Mouse (Mus musculus) embryonic facial prominence, embryonic 11.5 days (tissue): ENCODE results near the gene Olfr523. TPM values are rescaled to one million over a fixed set of nuclear protein-coding genes. Genes with fewer than 3 reads are reported as not detected.

Experiments
- ATAC-seq: fragments of 200-750 bp; cut with Nextera tagmentation; replicated peaks from 2 replicates; pipeline ENCODE4 v1.8.0; 2017; ENCODE audit warnings: low read depth; ENCODE audit not compliant: insufficient number of reproducible peaks, low FRiP score, low TSS enrichment
- DNase-seq: peaks from one replicate; pipeline ENCODE4 v3.0.0-alpha.2; 2015; ENCODE audit warnings: low spot score
- H3K27ac ChIP-seq: fragments of 300-500 bp; sonication (generic); replicated peaks from 2 replicates; pipeline ENCODE4 v1.5.1; 2014; ENCODE audit warnings: mild to moderate bottlenecking, low read depth, low read length, control low read depth
- H3K27me3 ChIP-seq: fragments of 300-500 bp; sonication (generic); 2 replicates; pipeline ENCODE4 v1.6.1; 2014; ENCODE audit warnings: mild to moderate bottlenecking, low read length, moderate library complexity, mixed read lengths; ENCODE audit not compliant: control insufficient read depth, insufficient read depth
- H3K36me3 ChIP-seq: fragments of 300-500 bp; sonication (generic); replicated peaks from 2 replicates; pipeline ENCODE4 v1.6.1; 2014; ENCODE audit warnings: low read depth, mild to moderate bottlenecking, low read length, moderate library complexity, mixed read lengths; ENCODE audit not compliant: control insufficient read depth, insufficient read depth
- H3K4me1 ChIP-seq: fragments of 300-500 bp; sonication (generic); 2 replicates; pipeline ENCODE4 v1.6.1; 2014; ENCODE audit warnings: low read length, mixed read lengths; ENCODE audit not compliant: control insufficient read depth, insufficient read depth
- H3K4me2 ChIP-seq: fragments of 300-500 bp; sonication (generic); 2 replicates; pipeline ENCODE4 v1.6.1; 2014; ENCODE audit warnings: low read depth, mild to moderate bottlenecking, control low read depth, low read length, moderate library complexity
- H3K4me3 ChIP-seq: fragments of 300-500 bp; sonication (generic); 2 replicates; pipeline ENCODE4 v1.5.1; 2014; ENCODE audit warnings: low read depth, low read length, control low read depth
- H3K9ac ChIP-seq: fragments of 300-500 bp; sonication (generic); replicated peaks from 2 replicates; pipeline ENCODE4 v1.6.1; 2014; ENCODE audit warnings: mild to moderate bottlenecking, control low read depth, low read length
- H3K9me3 ChIP-seq: fragments of 300-500 bp; sonication (generic); replicated peaks from 2 replicates; pipeline ENCODE4 v1.6.1; 2016; ENCODE audit warnings: mild to moderate bottlenecking, low read length, inconsistent platforms, mixed read lengths; ENCODE audit not compliant: control insufficient read depth
- whole genome bisulfite sequencing: fragments of 180-500 bp; shearing (Covaris S2); extraction: QIAGEN DNeasy Blood & Tissue Kit; methylation state at CpG from one replicate; pipeline ENCODE4 v1.1.7; 2014; 5-methylcytosine and 5-hydroxymethylcytosine counted together
- polyA plus RNA-seq: library from polyadenylated mRNA; unstranded; fragments of >200 nt; fragmentation: Nextera tagmentation; extraction: Ambion mirVana; gene quantifications from 2 replicates; pipeline ENCODE4 v1.2.1, GENCODE M21; 2014

Gene Olfr523
- polyA plus RNA-seq, 1 experiment from 2014 or later, result not detected

DNA sequence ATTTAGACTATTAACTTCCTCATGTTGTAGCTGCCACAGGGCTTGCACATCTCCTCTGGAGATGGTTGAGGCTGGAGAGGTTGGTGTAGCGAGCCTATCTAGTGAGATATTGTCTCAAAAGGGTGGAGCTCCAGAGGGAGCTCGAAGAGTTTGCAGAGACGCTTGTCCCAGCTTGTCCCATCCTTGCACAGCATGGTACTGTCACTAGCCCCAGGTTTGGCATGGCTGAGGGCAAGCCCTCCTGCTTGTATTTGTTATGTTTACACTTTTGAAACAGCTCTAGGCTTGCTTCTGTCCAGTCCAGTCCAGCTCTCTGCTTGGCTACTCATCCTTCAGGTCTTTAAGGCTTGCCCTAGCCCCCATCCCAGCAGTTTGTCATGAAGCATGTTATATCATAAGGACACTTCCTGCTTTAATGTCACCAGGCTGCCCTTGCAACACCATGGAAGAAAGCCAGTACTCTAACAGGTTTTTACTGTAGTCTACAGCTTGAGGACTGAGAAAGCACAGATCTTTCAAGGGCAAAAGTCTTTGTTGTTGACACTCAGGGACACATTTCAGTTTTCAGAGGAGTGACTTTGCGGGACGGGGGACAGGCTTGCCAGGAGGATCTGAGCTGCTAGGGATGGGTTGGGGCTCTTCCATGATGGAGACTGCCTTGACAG lies 37.8 kb upstream of the Olfr523 start:
- no peak for ATAC-seq
- Histone ChIP-seq H3K27ac (no peak overlapping the region), H3K9me3 (no peaks in the 10 kb centered on the region), H3K36me3 (no peaks in the 10 kb centered on the region), H3K4me1 (0 out of 2 replicates have a peak, but pooled peaks cover 2% of the 10 kb centered on the region), H3K9ac (no peak overlapping the region), H3K27me3 (no peaks in the 10 kb centered on the region), H3K4me3 (no peak overlapping the region), H3K4me2 (no peak overlapping the region)
- WGBS, result 88% methylated on average over 5 of the region's 5 CpGs
- DNase-seq, result no peak

DNA sequence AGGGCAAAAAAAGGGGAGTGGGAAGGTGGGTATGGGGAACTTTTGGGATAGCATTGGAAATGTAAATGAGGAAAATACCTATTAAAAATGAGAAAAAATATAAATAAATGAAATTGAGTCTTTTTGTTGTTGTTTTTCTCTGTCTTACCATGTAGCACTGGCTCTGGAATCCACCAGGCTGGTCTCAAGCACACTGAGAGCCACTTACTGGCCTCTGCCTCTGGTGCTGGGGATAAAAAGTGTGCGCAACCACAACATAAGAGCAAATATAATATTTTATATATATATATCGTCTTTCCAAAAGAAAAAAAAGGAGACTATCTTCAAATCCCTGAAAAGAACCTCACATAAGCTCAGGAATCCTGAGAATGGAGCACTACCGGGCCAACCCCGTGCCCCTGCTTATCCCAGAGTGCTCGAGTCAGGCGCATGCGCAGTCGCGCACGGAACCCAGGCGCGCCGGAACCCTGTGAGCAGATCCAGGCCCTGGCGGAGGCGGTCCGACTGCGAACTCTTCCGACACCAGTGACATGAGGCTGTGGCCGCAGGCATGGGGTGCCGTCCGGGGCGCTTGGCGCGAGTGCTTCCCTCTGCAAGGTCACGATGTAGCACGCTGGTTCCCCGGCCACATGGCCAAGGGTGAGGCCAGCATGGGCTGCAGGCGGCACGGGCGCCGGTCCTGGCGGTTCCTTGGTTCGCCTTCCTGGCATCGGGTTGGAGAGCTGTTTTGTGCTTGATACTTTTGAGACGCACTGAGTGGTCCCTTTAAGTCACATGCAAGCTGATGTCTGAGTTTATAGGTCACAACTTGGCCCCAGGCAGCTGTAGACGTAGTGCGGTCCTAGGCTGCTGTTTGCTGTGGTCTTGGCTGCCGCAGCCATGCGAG lies 35.6 kb upstream of the Olfr523 start, which contains the start of gene Mtg1:
Gene Mtg1, plus strand, starts transcription at position 430 of the 886 bp plus-strand sequence.
- ATAC-seq (peak; percentile 97), DNase-seq (peak; percentile 95)
- Histone ChIP-seq H3K27me3 (no peaks in the 10 kb centered on the region), H3K4me2 (peak within 1 kb of the TSS; percentile 84), H3K9me3 (no peaks in the 10 kb centered on the region), H3K4me1 (0 out of 2 replicates have a peak, but pooled peaks cover 2% of the 10 kb centered on the region), H3K9ac (peak within 1 kb of the TSS; percentile 84), H3K4me3 (peak within 1 kb of the TSS; percentile 64), H3K27ac (peak within 1 kb of the TSS; percentile 25; the same call in 1 of the 2 replicates), H3K36me3 (no peaks in the 10 kb centered on the region)
- WGBS, result 2% methylated on average over 39 of the region's 39 CpGs

DNA sequence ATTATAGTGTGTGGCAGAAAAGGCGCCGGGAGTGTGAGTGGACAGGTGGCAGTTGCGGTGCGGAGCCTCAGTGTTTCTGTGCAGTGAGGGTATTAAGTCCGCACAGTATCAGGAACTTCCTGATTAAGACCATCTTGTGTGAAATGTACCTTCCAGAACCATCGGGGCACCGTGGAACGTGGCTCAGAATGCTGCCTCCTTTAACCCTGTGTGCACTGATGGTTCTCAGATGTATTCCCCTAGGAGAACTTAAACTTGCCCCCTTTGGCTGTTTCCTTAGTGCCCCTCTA lies 35.1 kb upstream of the Olfr523 start:
- Histone ChIP-seq H3K27me3 (no peaks in the 10 kb centered on the region), H3K36me3 (no peaks in the 10 kb centered on the region), H3K9me3 (no peaks in the 10 kb centered on the region), H3K4me2 (peak overlapping the region; percentile 84), H3K4me3 (peak overlapping the region; percentile 64), H3K9ac (peak overlapping the region; percentile 84), H3K27ac (no peak overlapping the region; the same call in 1 of the 2 replicates), H3K4me1 (0 out of 2 replicates have a peak, but pooled peaks cover 2% of the 10 kb centered on the region)
- under 1% methylated on average over 8 of the region's 8 CpGs for WGBS
- ATAC-seq, result no peak
- DNase-seq, result no peak

DNA sequence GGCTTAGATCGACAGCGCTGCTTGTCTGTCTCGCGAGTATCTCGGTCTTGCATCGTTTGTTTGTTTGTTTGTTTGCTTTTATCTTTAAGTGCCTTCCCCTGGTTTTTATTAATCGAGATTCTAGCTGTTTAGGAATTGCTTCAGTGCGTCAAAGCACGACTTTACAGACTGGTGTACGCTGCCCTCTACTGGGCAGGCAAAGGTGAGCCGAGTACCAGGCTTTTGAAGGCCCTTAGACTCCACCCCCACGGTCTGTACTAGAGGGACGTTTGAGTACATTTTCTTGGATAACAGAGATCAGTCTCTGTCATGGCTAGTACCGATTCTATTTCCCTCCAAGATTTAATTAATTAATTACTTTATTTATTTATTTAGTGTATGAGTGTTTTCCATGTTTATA lies 31.7 kb upstream of the Olfr523 start:
- WGBS, result 5% methylated on average over 14 of the region's 14 CpGs
- H3K4me2 ChIP-seq, result no peak overlapping the region

DNA sequence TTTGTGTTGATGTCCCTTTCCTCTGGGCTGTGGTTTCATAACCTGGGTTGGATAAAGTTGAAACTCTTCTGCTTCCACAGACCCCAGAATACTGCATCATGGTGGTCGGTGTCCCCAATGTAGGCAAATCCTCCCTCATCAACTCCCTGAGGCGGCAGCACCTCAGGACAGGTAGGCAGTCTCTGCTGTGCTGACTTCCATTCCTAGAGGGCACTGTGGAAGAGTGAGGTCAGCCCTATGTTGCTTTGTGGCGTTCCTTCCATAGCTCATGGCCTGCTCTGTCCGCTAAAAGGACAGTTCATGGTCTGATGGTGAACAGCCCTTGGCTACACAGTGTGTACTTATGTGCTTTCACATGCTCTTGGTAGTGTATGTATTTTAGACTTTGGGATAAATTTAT lies 28.5 kb upstream of the Olfr523 start:
- WGBS, result 79% methylated on average over 4 of the region's 4 CpGs
- H3K27ac ChIP-seq, result no peak overlapping the region
- no peak overlapping the region for H3K4me3 ChIP-seq
- no peaks in the 10 kb centered on the region for H3K4me1 ChIP-seq
- ATAC-seq, result no peak
- H3K36me3 ChIP-seq, result no peaks in the 10 kb centered on the region
- no peak overlapping the region for H3K4me2 ChIP-seq
- DNase-seq, result no peak
- no peaks in the 10 kb centered on the region for H3K27me3 ChIP-seq
- no peak overlapping the region for H3K9ac ChIP-seq
- no peaks in the 10 kb centered on the region for H3K9me3 ChIP-seq

More for the DNA sequence above, 31.7 kb upstream of the Olfr523 start:
- Histone ChIP-seq H3K36me3 (no peaks in the 10 kb centered on the region), H3K4me1 (0 out of 2 replicates have a peak, but pooled peaks cover 2% of the 10 kb centered on the region), H3K27ac (no peak overlapping the region), H3K4me3 (no peak overlapping the region), H3K27me3 (no peaks in the 10 kb centered on the region), H3K9me3 (no peaks in the 10 kb centered on the region), H3K9ac (no peak overlapping the region)
- DNase-seq, result peak; percentile 78
- no peak for ATAC-seq

DNA sequence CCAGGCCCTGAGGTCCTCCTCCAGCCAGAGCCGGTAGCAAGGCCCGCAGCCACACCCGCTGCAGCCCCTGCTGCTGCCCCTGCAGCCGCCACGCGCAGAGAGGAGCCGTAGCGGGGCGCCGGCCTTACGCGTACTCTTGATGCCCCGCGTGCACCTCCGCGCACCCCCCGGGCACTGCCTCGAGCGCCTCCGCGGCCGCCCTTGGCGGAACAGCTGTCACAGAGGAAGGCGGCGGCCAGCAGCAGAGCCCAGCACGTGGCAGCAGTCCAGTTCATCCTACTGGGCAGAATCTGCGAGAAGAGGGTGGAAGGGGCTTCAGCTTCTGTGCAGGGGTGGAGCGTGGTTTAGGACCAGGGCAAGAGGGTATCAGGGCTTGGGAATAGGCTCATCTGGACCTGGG lies 19.6 kb upstream of the Olfr523 start:
- Histone ChIP-seq H3K9ac (peak overlapping the region; percentile 47; the same call in 1 of the 2 replicates), H3K9me3 (no peaks in the 10 kb centered on the region), H3K27ac (no peak overlapping the region), H3K27me3 (peaks cover 15% of the 10 kb centered on the region), H3K4me1 (peaks cover 2% of the 10 kb centered on the region), H3K4me3 (0 out of 2 replicates have a peak overlapping the region, but pooled peaks have one; percentile 17), H3K36me3 (no peaks in the 10 kb centered on the region), H3K4me2 (peak overlapping the region; percentile 50)
- ATAC-seq (no peak), DNase-seq (peak; percentile 14)
- WGBS, result 6% methylated on average over 28 of the region's 28 CpGs

DNA sequence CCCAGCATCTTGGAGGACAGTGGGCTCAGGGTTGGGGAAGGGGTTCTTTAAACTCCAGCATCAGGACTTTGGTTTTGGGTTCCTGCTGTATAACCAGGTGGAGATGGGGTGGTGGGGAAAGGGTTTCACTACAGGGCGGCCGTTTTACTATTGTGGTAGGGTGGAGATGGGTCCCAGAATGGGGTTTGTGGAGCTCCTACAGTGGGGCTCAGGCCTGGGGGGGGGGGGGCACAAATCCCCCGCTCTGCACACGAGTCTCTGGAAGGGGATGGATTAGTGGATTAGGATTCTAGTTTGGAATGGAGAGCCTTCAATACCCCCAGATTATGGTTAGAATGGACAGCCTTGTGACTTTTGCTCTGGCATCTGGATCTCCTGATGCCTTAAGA lies 19.2 kb upstream of the Olfr523 start:
- peaks cover 2% of the 10 kb centered on the region for H3K4me1 ChIP-seq
- no peak overlapping the region for H3K27ac ChIP-seq
- peak overlapping the region; percentile 24; the same call in 1 of the 2 replicates for H3K4me3 ChIP-seq
- no peak for ATAC-seq
- H3K27me3 ChIP-seq, result peaks cover 15% of the 10 kb centered on the region
- peak overlapping the region; percentile 50 for H3K4me2 ChIP-seq
- no peaks in the 10 kb centered on the region for H3K36me3 ChIP-seq
- 10% methylated on average over 4 of the region's 4 CpGs for WGBS
- no peak overlapping the region for H3K9ac ChIP-seq
- H3K9me3 ChIP-seq, result no peaks in the 10 kb centered on the region
- DNase-seq, result no peak
